Comparison of ENCODE assay signal across 30 mouse cellular contexts in the genomic region with DNA sequence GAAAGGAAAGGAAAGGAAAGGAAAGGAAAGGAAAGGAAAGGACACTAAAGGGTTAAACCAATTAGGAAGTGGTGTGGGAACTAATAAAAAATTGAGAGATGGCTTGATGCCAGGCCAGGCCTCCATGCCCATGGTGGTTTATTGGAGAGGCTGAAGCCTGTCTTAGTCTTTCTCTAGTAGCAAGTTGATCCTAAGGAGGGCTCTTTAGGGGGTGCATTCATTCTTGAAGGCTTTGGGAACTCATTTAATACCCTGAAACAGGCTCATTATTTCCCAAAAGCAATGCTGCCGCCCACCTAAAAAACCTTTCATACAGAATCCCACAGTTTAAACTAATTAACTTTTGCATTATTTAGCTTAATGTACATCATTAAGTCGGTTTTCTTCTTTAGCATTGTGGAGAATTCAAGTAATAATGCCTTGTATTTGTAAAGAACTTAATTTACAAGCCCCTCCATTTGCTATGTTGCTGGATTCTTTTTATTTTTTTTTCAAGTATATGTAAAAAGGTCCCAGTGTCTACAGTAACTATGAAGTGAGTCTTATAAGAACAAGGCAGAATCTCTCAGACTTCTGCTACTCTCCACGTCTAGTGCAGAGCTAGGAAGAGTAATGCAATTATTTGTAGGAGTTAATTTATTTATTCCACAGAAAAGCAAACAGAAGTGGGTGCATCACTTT.
DNase-seq lines count a peak whose midpoint lies in the region; ATAC-seq and TF ChIP-seq lines count a peak whose summit lies in the region.
"Had no signal": no experiment of that assay in that cellular context is flagged by ENCODE, and none has a peak within 500 bp of the region (broad histone marks: within the 10 kb centered on the region; RNA-seq: fewer than 3 reads in every experiment).

No protein-coding gene starts in this region.

- ATAC-seq in hindbrain, embryonic 14.5 days (ENCODE audit: low FRiP score) = no peak
- no peak for ATAC-seq in hindbrain, embryonic 11.5 days (ENCODE audit: low FRiP score)
- no peak for ATAC-seq in granulocyte monocyte progenitor cell, adult 5-6 weeks (replicated peaks; ENCODE audit: poor library complexity, severe bottlenecking)
- ATAC-seq: activated CD4-positive, CD25-positive, alpha-beta regulatory T cell, adult 4 months; inflammation-experienced regulatory T-cells, adult 6 months; liver, embryonic 12.5 days; liver, postnatal 0 days; lung, postnatal 0 days; midbrain, embryonic 15.5 days had no signal

- no peak overlapping the region for H3K4me3 ChIP-seq in hindbrain, embryonic 14.5 days (replicated peaks; ENCODE audit: low read length)
- no peak overlapping the region for H3K4me3 ChIP-seq in hindbrain, embryonic 11.5 days (ENCODE audit: low read depth, low read length)
- H3K4me3 ChIP-seq: embryonic facial prominence, embryonic 15.5 days; gastrocnemius, adult 2 months; heart, adult 2 months; heart, embryonic 15.5 days; hindbrain, embryonic 13.5 days; liver, embryonic 12.5 days; midbrain, embryonic 15.5 days; neural tube, embryonic 15.5 days had no signal

- H3K4me1 ChIP-seq in hindbrain, embryonic 14.5 days (replicated peaks; ENCODE audit: control insufficient read depth, insufficient read depth, low read length) = no peaks in the 10 kb centered on the region
- no peaks in the 10 kb centered on the region for H3K4me1 ChIP-seq in hindbrain, embryonic 11.5 days (replicated peaks; ENCODE audit: control insufficient read depth, insufficient read depth, low read length)
- H3K4me1 ChIP-seq: embryonic facial prominence, embryonic 15.5 days; heart, embryonic 15.5 days; hindbrain, embryonic 13.5 days; liver, embryonic 12.5 days; midbrain, embryonic 15.5 days; neural tube, embryonic 15.5 days had no signal

- TF ChIP-seq CTCF in brain, embryonic 14.5 days (IDR thresholded peaks at IDR 0.05; ENCODE audit: borderline replicate concordance, extremely low read depth, insufficient read depth, insufficient read length) = no peak

- no peaks in the 10 kb centered on the region for H3K36me3 ChIP-seq in hindbrain, embryonic 14.5 days (replicated peaks; ENCODE audit: control insufficient read depth, insufficient read depth)
- H3K36me3 ChIP-seq in hindbrain, embryonic 11.5 days (ENCODE audit: control insufficient read depth, insufficient read depth, low read length) = no peaks in the 10 kb centered on the region
- H3K36me3 ChIP-seq: embryonic facial prominence, embryonic 15.5 days; heart, embryonic 15.5 days; hindbrain, embryonic 13.5 days; liver, embryonic 12.5 days; midbrain, embryonic 15.5 days; neural tube, embryonic 15.5 days had no signal

- WGBS in hindbrain, embryonic 14.5 days = 39% methylated on average over 3 of the region's 3 CpGs
- 63% methylated on average over 3 of the region's 3 CpGs for WGBS in hindbrain, embryonic 11.5 days

- H3K27ac ChIP-seq in hindbrain, embryonic 14.5 days = no peak overlapping the region
- no peak overlapping the region for H3K27ac ChIP-seq in hindbrain, embryonic 11.5 days (ENCODE audit: low read depth, low read length)
- H3K27ac ChIP-seq: embryonic facial prominence, embryonic 15.5 days; gastrocnemius, adult 2 months; heart, adult 2 months; heart, embryonic 15.5 days; hindbrain, embryonic 13.5 days; liver, embryonic 12.5 days; macrophage; midbrain, embryonic 15.5 days; neural tube, embryonic 15.5 days had no signal

- H3K27me3 ChIP-seq in hindbrain, embryonic 14.5 days (ENCODE audit: control insufficient read depth, insufficient read depth, low read length) = no peaks in the 10 kb centered on the region
- H3K27me3 ChIP-seq in hindbrain, embryonic 11.5 days (ENCODE audit: control insufficient read depth, insufficient read depth, low read length) = no peaks in the 10 kb centered on the region
- H3K27me3 ChIP-seq: CH12.LX; embryonic facial prominence, embryonic 15.5 days; heart, embryonic 15.5 days; hindbrain, embryonic 13.5 days; liver, embryonic 12.5 days; midbrain, embryonic 15.5 days; neural tube, embryonic 15.5 days had no signal

- no peak for TF ChIP-seq POLR2A in brain, embryonic 14.5 days (IDR thresholded peaks at IDR 0.05; ENCODE audit: borderline replicate concordance, extremely low read depth, insufficient read depth, insufficient read length, poor library complexity, severe bottlenecking)

- DNase-seq in hindbrain, embryonic 14.5 days (ENCODE audit: low spot score) = peak; percentile 45
- no peak for DNase-seq in hindbrain, embryonic 11.5 days (ENCODE audit: low spot score)
- DNase-seq in 416B (ENCODE audit: low read depth) = peak; percentile 5
- DNase-seq in brain, embryonic 14.5 days (ENCODE audit: low read depth) = peak; percentile 93
- peak; percentile 39 for DNase-seq in forelimb bud, embryonic 11.5 days (ENCODE audit: low read depth, low spot score)
- DNase-seq in heart, adult 9 months (ENCODE audit: low spot score in 2 of 2) = no peak
- DNase-seq in cerebellum, adult 18-20 months = no peak
- DNase-seq: adrenal gland, adult 2 months; adrenal gland, postnatal 36 days; cerebellum, adult 8-10 months; cerebellum, postnatal 36 days; gastrocnemius, adult 2 months; gastrocnemius, postnatal 36 days; heart, adult 2 months; kidney, adult 11 months; kidney, postnatal 14 days; layer of hippocampus, adult 9-11 months; liver, postnatal 0 days had no signal

- no peak overlapping the region for H3K9ac ChIP-seq in hindbrain, embryonic 14.5 days
- H3K9ac ChIP-seq in hindbrain, embryonic 11.5 days (ENCODE audit: low read depth, low read length) = no peak overlapping the region
- H3K9ac ChIP-seq: embryonic facial prominence, embryonic 15.5 days; heart, embryonic 15.5 days; hindbrain, embryonic 13.5 days; liver, embryonic 12.5 days; liver, postnatal 0 days; midbrain, embryonic 15.5 days; neural tube, embryonic 15.5 days had no signal

- H3K9me3 ChIP-seq in hindbrain, embryonic 14.5 days (ENCODE audit: control insufficient read depth, low read length) = no peaks in the 10 kb centered on the region
- no peaks in the 10 kb centered on the region for H3K9me3 ChIP-seq in hindbrain, embryonic 11.5 days (ENCODE audit: control insufficient read depth, low read length)
- H3K9me3 ChIP-seq: embryonic facial prominence, embryonic 15.5 days; heart, embryonic 15.5 days; hindbrain, embryonic 13.5 days; liver, embryonic 12.5 days; midbrain, embryonic 15.5 days; neural tube, embryonic 15.5 days had no signal

- no peak overlapping the region for H3K4me2 ChIP-seq in hindbrain, embryonic 14.5 days (replicated peaks)
- H3K4me2 ChIP-seq in hindbrain, embryonic 11.5 days (replicated peaks; ENCODE audit: low read depth, low read length) = no peak overlapping the region
- H3K4me2 ChIP-seq: embryonic facial prominence, embryonic 15.5 days; heart, embryonic 15.5 days; hindbrain, embryonic 13.5 days; liver, embryonic 12.5 days; midbrain, embryonic 15.5 days; neural tube, embryonic 15.5 days had no signal

Comparison
In these comparisons a context has a peak if more than half of its experiments do, and no peak if none do; other contexts are left out.
1. DNase-seq: peak in hindbrain, embryonic 14.5 days (single experiment), 416B (single experiment), brain, embryonic 14.5 days (single experiment) and forelimb bud, embryonic 11.5 days (single experiment); none in hindbrain, embryonic 11.5 days (single experiment), heart, adult 9 months (0 of 2) and cerebellum, adult 18-20 months (0 of 2).